In the genomic region with DNA sequence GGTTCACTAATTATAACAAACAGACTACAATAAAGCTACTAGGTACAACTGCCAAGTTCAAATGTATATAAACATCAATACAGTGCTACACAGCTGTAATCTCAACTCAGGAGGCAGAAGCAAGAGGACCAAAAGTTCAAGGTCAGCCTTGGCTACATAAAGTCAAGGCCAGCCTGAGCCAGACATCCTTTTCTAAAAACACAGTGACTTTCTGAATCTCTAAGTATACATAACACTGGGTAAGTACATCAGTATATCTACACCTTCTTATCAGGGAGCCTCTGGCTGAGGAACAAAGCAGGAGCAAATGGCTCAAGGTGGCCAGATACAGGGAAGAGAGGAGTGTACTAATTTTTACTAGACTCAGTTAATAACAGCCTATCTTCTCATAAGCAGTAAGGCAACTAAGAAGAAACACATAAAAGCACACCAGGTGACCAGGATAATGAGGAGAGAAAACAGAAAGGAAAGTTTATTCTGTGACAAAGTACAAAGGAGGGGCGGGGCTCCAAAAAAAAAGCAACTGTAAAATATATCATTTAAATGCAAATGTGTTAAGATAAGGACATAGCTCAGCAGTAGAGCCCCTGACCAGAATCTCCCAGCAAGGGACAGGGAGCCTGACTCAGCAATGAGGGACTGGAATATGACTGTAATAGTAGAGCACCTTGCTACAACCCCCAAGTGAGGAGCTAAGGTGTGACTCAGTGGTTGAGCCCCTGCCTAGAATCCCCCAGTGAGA, we compare ENCODE assay signal across 33 mouse cellular contexts.
DNase-seq lines count a peak whose midpoint lies in the region; ATAC-seq and TF ChIP-seq lines count a peak whose summit lies in the region.
"Had no signal": no experiment of that assay in that cellular context is flagged by ENCODE, and none has a peak within 500 bp of the region (broad histone marks: within the 10 kb centered on the region; RNA-seq: fewer than 3 reads in every experiment).

No protein-coding gene starts in this region.

- no peak for ATAC-seq in midbrain, embryonic 11.5 days (ENCODE audit: low FRiP score)
- no peak for ATAC-seq in midbrain, postnatal 0 days (ENCODE audit: low FRiP score)
- no peak for ATAC-seq in liver, postnatal 0 days
- ATAC-seq: CD4-positive, CD25-positive, alpha-beta regulatory T cell, adult 4 months; forebrain, postnatal 0 days; hindbrain, postnatal 0 days; intestine, embryonic 15.5 days; midbrain, embryonic 16.5 days had no signal

- no peak for TF ChIP-seq CTCF in midbrain, postnatal 0 days (IDR thresholded peaks at IDR 0.05)
- no peak for TF ChIP-seq CTCF in liver, postnatal 0 days (IDR thresholded peaks at IDR 0.05; ENCODE audit: low read depth)
- no peak for TF ChIP-seq CTCF in cerebellum, adult 2 months (IDR thresholded peaks at IDR 0.05; ENCODE audit: borderline replicate concordance, insufficient read depth, low read depth, low read length)

- no peaks in the 10 kb centered on the region for H3K4me1 ChIP-seq in midbrain, embryonic 11.5 days (ENCODE audit: control insufficient read depth, insufficient read depth, low read length)
- no peaks in the 10 kb centered on the region for H3K4me1 ChIP-seq in midbrain, postnatal 0 days (ENCODE audit: insufficient read depth, low read length)
- H3K4me1 ChIP-seq in liver, postnatal 0 days (ENCODE audit: insufficient read depth) = peaks cover 5% of the 10 kb centered on the region
- H3K4me1 ChIP-seq in cerebellum, adult 2 months (ENCODE audit: control insufficient read depth, insufficient read depth, low read length) = no peaks in the 10 kb centered on the region
- H3K4me1 ChIP-seq: intestine, embryonic 15.5 days; limb, embryonic 15.5 days; midbrain, embryonic 10.5 days; neural tube, embryonic 12.5 days had no signal

- H3K9ac ChIP-seq in midbrain, embryonic 11.5 days (ENCODE audit: low read length) = no peak overlapping the region
- no peak overlapping the region for H3K9ac ChIP-seq in midbrain, postnatal 0 days (replicated peaks; ENCODE audit: low read length, poor library complexity, severe bottlenecking)
- H3K9ac ChIP-seq in liver, postnatal 0 days (replicated peaks) = no peak overlapping the region
- H3K9ac ChIP-seq: forebrain, embryonic 12.5 days; forebrain, postnatal 0 days; heart, embryonic 15.5 days; hindbrain, embryonic 12.5 days; intestine, embryonic 15.5 days; limb, embryonic 15.5 days; neural tube, embryonic 12.5 days had no signal

- 86% methylated on average over 1 of the region's 1 CpGs for WGBS in midbrain, embryonic 11.5 days
- 100% methylated on average over 1 of the region's 1 CpGs for WGBS in midbrain, postnatal 0 days
- WGBS in liver, postnatal 0 days (ENCODE audit: insufficient replicate concordance) = 73% methylated on average over 1 of the region's 1 CpGs
- WGBS in cerebellum, adult 2 months = 94% methylated on average over 1 of the region's 1 CpGs

- DNase-seq in midbrain, embryonic 11.5 days (ENCODE audit: low spot score, missing footprints) = peak; percentile 60
- DNase-seq in midbrain, postnatal 0 days (ENCODE audit: low spot score) = no peak
- DNase-seq in R1 (ENCODE audit: low read depth, low spot score) = peak; percentile 56
- DNase-seq in liver, postnatal 0 days = no peak
- no peak for DNase-seq in cerebellum, adult 2 months
- DNase-seq in layer of hippocampus, adult 9-10 months (ENCODE audit: low spot score) = no peak
- DNase-seq in c-Kit-positive CD71-positive TER-119-positive erythroid progenitor cells, embryonic 14.5 days (ENCODE audit: low spot score) = no peak
- DNase-seq: adrenal gland, adult 8-10 months; cerebellum, adult 11-12 months; cerebellum, postnatal 10 days; forebrain, postnatal 0 days; gastrocnemius, postnatal 10 days; heart, postnatal 36 days; kidney, adult 2 months; kidney, postnatal 36 days; lung, adult 2 months; lung, postnatal 10 days; thymus, adult 2 months; thymus, postnatal 36 days had no signal

- no peak overlapping the region for H3K4me2 ChIP-seq in midbrain, embryonic 11.5 days
- no peak overlapping the region for H3K4me2 ChIP-seq in midbrain, postnatal 0 days (ENCODE audit: low read depth, low read length, poor library complexity, severe bottlenecking)
- H3K4me2 ChIP-seq in liver, postnatal 0 days (ENCODE audit: low read depth, low read length) = no peak overlapping the region
- H3K4me2 ChIP-seq: forebrain, embryonic 12.5 days; heart, embryonic 15.5 days; hindbrain, embryonic 12.5 days; intestine, embryonic 15.5 days; limb, embryonic 15.5 days; neural tube, embryonic 12.5 days had no signal

- H3K27ac ChIP-seq in midbrain, embryonic 11.5 days (ENCODE audit: low read depth, low read length) = no peak overlapping the region
- H3K27ac ChIP-seq in midbrain, postnatal 0 days (ENCODE audit: low read depth, low read length) = no peak overlapping the region
- H3K27ac ChIP-seq in liver, postnatal 0 days (ENCODE audit: low read depth) = peak overlapping the region; percentile 55; the same call in 1 of the 2 replicates
- no peak overlapping the region for H3K27ac ChIP-seq in cerebellum, adult 2 months (ENCODE audit: insufficient read depth, low read length)
- H3K27ac ChIP-seq: forebrain, embryonic 12.5 days; heart, embryonic 15.5 days; hindbrain, embryonic 12.5 days; hindbrain, postnatal 0 days; intestine, embryonic 15.5 days; limb, embryonic 10.5 days; limb, embryonic 15.5 days; macrophage; midbrain, embryonic 10.5 days; neural tube, embryonic 12.5 days had no signal

- no peak for TF ChIP-seq POLR2A in cerebellum, adult 2 months (IDR thresholded peaks at IDR 0.05; ENCODE audit: borderline replicate concordance, insufficient read depth, low read length)

- no peaks in the 10 kb centered on the region for H3K27me3 ChIP-seq in midbrain, embryonic 11.5 days (ENCODE audit: control insufficient read depth, insufficient read depth, low read length)
- H3K27me3 ChIP-seq in midbrain, postnatal 0 days (ENCODE audit: insufficient read depth, low read length) = no peaks in the 10 kb centered on the region
- no peaks in the 10 kb centered on the region for H3K27me3 ChIP-seq in liver, postnatal 0 days (ENCODE audit: insufficient read depth, low read length)
- no peaks in the 10 kb centered on the region; the same call in 1 of the 2 replicates for H3K27me3 ChIP-seq in cerebellum, adult 2 months (ENCODE audit: control insufficient read depth, insufficient read depth, low read length)
- H3K27me3 ChIP-seq: forebrain, embryonic 12.5 days; heart, embryonic 15.5 days; hindbrain, embryonic 12.5 days; intestine, embryonic 15.5 days; limb, embryonic 15.5 days; neural tube, embryonic 12.5 days had no signal

- no peak for TF ChIP-seq EP300 in liver, postnatal 0 days (IDR thresholded peaks at IDR 0.05; ENCODE audit: low read depth)

- no peaks in the 10 kb centered on the region for H3K36me3 ChIP-seq in midbrain, embryonic 11.5 days (ENCODE audit: control insufficient read depth, insufficient read depth, low read length)
- no peaks in the 10 kb centered on the region for H3K36me3 ChIP-seq in midbrain, postnatal 0 days (ENCODE audit: insufficient read depth, low read length)
- no peaks in the 10 kb centered on the region for H3K36me3 ChIP-seq in liver, postnatal 0 days (replicated peaks; ENCODE audit: insufficient read depth, low read length)
- H3K36me3 ChIP-seq: forebrain, embryonic 12.5 days; heart, embryonic 15.5 days; hindbrain, embryonic 12.5 days; intestine, embryonic 15.5 days; limb, embryonic 10.5 days; limb, embryonic 15.5 days; midbrain, embryonic 10.5 days; neural tube, embryonic 12.5 days had no signal

- no peak overlapping the region for H3K4me3 ChIP-seq in midbrain, embryonic 11.5 days (ENCODE audit: low read depth, low read length)
- no peak overlapping the region for H3K4me3 ChIP-seq in midbrain, postnatal 0 days (ENCODE audit: low read depth, low read length)
- H3K4me3 ChIP-seq in liver, postnatal 0 days (ENCODE audit: low read depth, low read length) = no peak overlapping the region
- H3K4me3 ChIP-seq in cerebellum, adult 2 months (replicated peaks; ENCODE audit: insufficient read depth, low read depth, low read length) = no peak overlapping the region
- H3K4me3 ChIP-seq: erythroblast, embryonic 14.5 days; forebrain, embryonic 12.5 days; heart, embryonic 15.5 days; hindbrain, embryonic 12.5 days; intestine, embryonic 15.5 days; limb, embryonic 10.5 days; limb, embryonic 15.5 days; midbrain, embryonic 10.5 days; myocyte; neural tube, embryonic 12.5 days had no signal

- no peaks in the 10 kb centered on the region for H3K9me3 ChIP-seq in midbrain, embryonic 11.5 days (ENCODE audit: control insufficient read depth, low read length)
- H3K9me3 ChIP-seq in midbrain, postnatal 0 days (ENCODE audit: low read length) = no peaks in the 10 kb centered on the region
- H3K9me3 ChIP-seq in liver, postnatal 0 days (ENCODE audit: low read length) = no peaks in the 10 kb centered on the region; the same call in 1 of the 2 replicates
- H3K9me3 ChIP-seq: forebrain, embryonic 12.5 days; heart, embryonic 15.5 days; hindbrain, embryonic 12.5 days; intestine, embryonic 15.5 days; limb, embryonic 10.5 days; limb, embryonic 15.5 days; midbrain, embryonic 10.5 days; neural tube, embryonic 12.5 days had no signal

Comparison
In these comparisons a context has a peak if more than half of its experiments do, and no peak if none do; other contexts are left out.
1. DNase-seq: peak in midbrain, embryonic 11.5 days (single experiment) and R1 (single experiment); none in midbrain, postnatal 0 days (single experiment), liver, postnatal 0 days (single experiment), cerebellum, adult 2 months (0 of 2), layer of hippocampus, adult 9-10 months (single experiment) and c-Kit-positive CD71-positive TER-119-positive erythroid progenitor cells, embryonic 14.5 days (single experiment).